Mouse (Mus musculus) embryo, embryonic 10 days (tissue): Measurements from ENCODE around the gene Zfp366.
A peak's percentile ranks its signal among the peaks of the same experiment; 100 is the strongest.

Experiments used
- DNase-seq: peaks from one replicate; pipeline ENCODE4 v3.0.0-alpha.2; 2015; ENCODE audit warnings: low spot score

Zfp366 gene

GRCm38 (mm10) chr13:99227456-99228250 lies 43.0 kb downstream of the Zfp366 start:
- no peak for DNase-seq

DNA sequence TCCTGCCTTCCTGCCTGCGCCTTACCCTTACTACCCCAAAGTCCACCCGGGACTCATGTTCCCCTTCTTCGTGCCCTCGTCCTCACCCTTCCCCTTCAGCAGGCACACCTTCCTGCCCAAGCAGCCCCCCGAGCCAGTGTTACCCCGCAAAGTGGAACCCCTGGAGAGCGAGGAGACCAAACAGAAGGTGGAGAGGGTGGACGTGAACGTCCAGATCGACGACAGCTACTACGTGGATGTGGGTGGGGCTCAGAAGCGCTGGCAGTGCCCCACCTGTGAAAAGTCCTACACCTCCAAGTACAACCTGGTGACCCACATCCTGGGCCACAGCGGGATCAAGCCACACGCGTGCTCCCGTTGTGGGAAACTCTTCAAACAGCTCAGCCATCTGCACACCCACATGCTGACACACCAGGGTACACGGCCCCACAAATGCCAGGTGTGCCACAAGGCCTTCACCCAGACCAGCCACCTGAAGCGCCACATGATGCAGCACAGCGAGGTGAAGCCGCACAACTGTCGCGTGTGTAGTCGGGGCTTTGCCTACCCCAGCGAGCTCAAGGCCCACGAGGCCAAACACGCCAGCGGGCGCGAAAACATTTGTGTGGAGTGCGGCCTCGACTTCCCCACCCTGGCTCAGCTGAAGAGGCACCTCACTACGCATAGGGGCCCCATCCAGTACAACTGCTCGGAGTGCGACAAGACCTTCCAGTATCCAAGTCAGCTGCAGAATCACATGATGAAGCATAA lies 44.4 kb downstream of the Zfp366 start:
- no peak for DNase-seq

- DNase-seq = no peak
These were observed 45.2 kb downstream of the Zfp366 start for GRCm38 (mm10) chr13:99229641-99230494.

- DNase-seq = no peak
These were observed 45.9 kb downstream of the Zfp366 start for GRCm38 (mm10) chr13:99230495-99230868.

DNA sequence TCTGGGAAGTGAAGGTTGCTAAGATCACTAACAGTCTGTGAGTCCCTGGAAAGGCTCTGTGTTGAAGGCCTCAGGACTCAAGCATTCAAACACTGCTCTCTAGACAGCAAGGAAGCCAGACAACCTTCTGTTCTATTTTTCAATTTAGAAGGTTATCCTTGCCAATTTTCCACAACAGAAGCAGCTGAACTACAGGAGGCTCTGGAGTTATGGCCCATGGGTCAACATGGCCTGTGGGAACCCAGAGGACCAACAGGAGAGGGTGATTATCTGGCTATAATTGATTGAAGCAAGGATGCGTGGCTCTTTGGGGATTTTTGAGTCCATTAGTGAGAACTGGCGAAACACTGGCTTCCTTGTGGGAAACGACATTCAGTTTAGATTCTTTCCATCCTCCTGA lies 48.7 kb downstream of the Zfp366 start:
- DNase-seq = no peak

- no peak for DNase-seq
These were observed 49.3 kb downstream of the Zfp366 start for GRCm38 (mm10) chr13:99233956-99234355.

DNA sequence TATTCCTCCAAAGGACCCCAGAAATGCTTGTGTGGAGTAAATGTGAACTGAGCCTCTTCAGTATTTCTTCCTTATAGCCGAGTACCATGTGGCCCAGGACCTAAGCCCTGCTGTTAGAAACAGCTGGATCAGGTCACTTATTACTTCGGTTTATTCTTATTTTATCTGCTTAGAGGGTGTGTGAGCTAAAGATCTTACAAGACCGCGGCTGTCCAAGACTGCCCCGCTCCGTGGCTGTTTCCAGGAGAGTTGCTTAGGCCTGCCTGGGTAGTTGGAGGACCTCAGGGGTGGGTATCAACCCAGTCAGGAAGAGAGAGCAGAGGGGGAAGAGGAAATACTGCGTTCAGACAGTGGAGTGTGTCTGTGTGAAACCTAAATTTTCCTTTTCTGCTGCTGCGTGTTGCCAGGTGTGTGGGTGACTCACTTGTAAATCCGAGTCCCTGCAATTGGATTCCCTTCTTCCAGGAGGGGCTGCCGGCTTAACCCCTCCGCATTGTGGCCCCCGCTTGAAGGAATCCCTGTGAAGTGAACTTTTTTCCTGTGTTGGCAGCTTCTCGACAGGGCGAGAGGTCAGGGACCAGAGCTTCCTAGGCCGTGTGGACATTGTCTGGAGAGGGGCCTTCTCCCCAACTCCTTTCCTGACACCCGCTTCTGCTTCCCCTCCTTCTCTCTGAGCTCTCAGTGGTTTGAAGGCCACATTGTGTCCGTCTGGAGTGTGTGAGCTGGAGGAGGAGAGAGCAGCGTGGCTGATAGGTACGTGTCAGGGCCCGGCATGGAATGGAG lies 51.0 kb downstream of the Zfp366 start:
- no peak for DNase-seq

GRCm38 (mm10) chr13:99236222-99236621 lies 51.6 kb downstream of the Zfp366 start:
- no peak for DNase-seq

- DNase-seq = no peak
These were observed 52.5 kb downstream of the Zfp366 start for GRCm38 (mm10) chr13:99237122-99237521.

GRCm38 (mm10) chr13:99237841-99238216 lies 53.2 kb downstream of the Zfp366 start:
- no peak for DNase-seq

DNA sequence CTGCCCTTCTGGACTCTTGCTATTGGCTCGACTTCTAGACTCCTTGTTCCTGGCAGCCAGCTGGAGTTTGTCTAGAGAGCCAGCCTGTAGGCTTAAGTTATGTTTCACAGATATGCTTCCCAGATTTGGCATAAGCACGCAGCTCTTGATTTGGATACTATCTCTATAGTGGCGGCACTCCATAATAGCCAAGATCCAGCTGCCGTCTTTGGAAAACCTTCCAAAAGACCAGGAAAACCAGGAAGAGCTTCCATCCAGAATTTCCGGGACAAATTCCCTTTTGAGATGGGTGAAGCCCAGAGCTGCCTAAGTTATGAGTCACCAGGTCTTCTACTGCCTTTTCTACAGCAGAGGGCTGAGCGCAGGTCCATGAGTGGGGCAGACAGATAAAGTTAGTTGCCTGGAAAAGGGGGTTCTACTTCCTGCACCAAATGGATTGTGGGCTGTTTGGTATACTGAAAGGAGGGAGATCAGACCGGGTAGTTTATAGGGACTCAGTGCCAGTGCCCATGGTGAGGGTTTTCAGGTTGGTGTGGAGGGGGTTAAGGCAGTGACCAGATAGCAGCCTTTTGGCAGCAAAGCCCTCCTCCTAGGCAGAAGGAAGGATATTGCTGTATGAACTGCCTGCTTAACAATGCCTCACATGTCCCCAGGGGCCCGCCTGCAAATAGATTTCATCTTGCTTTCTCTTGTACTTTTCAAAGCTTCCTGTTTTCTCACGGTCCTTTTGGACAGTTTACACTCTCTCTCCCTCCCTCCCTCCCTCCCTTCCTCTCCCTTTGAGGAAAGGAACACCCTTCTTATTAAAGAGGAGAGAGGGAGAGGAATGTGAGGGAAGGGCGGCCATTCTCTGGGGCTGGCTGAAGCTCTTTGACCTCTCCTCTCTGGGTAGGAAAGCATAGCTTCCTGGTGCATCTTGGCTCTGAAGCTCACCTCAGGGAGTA lies 53.9 kb downstream of the Zfp366 start:
- no peak for DNase-seq

DNA sequence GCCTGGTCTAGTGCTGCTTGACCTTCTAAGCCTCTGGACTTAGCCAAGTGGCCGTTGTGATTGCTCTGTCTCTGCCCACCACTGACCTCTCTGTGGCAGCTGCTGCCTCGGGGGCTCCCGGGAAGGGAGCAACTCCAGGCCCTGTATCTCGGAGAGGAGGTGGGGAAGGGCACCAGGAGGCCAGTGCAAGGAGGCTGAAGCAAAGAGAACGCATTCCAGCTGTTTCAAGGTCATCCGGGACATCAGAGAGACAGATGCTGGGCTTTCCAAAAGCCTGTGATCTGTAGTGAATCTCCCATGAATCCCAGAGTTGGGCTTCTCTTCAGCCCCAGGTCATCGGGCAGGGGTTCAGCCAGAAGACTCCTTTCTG lies 54.5 kb downstream of the Zfp366 start:
- DNase-seq = peak; percentile 62

DNA sequence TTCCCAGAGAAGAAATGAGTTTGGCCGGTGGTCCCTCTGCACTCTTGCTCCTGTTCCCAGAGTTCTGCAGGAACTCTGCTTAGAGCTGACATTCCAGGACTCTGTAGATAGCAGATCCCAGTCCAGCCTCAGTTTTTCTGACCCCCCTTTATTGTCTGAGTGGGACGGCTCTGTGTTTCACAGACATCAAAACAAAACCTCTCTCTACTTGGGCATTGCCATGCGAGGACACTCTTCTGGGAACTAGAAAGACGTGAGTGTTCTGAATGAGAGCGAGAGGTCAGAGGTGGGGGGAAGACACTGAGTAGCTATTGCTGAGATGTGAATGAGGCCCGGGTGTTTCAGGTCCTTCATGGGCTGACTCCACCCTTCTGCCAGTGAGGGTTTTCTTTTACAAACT lies 55.1 kb downstream of the Zfp366 start:
- peak; percentile 35 for DNase-seq

GRCm38 (mm10) chr13:99241984-99242383 lies 57.4 kb downstream of the Zfp366 start:
- no peak for DNase-seq

GRCm38 (mm10) chr13:99242895-99243294 lies 58.3 kb downstream of the Zfp366 start:
- no peak for DNase-seq

- no peak for DNase-seq
These were observed 59.2 kb downstream of the Zfp366 start for GRCm38 (mm10) chr13:99243831-99244230.

DNA sequence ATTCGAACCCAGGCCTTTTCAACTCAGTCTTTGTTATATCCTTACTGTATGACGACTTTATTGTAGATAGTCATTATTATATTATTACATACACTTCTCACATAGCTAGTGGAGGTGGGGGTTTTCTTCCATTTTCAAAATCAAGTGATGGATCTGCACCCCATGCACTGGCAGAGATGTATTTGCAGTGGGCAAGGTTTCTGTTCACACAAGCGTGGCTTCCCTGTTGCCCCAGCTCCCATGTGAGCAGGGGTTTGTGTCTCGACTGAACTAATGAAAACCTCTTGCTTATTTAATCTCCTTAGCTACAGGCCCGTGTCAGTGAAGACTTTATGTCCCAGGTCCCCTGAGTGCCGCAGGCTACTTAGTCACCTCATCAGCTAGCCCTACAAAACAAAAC lies 59.8 kb downstream of the Zfp366 start:
- DNase-seq = no peak

- no peak for DNase-seq
These were observed 60.3 kb downstream of the Zfp366 start for GRCm38 (mm10) chr13:99244896-99245295.

GRCm38 (mm10) chr13:99245916-99246460 lies 61.4 kb downstream of the Zfp366 start:
- DNase-seq = no peak

GRCm38 (mm10) chr13:99250806-99251205 lies 66.2 kb downstream of the Zfp366 start:
- DNase-seq = no peak
